Mouse (Mus musculus) cortical plate, adult 2 months (tissue): ENCODE measurements around the gene Ehd1.

Experiments used
- CTCF ChIP-seq: fragments of 200-500 bp; IDR thresholded peaks from 2 replicates; pipeline ENCODE4 v1.5.1; 2011; ENCODE audit warnings: mild to moderate bottlenecking, control low read depth, low read length; ENCODE audit not compliant: insufficient read depth; ENCODE audit errors: extremely low read depth
- POLR2A ChIP-seq: fragments of 200-500 bp; IDR thresholded peaks from 2 replicates; pipeline ENCODE4 v1.6.1; 2011; ENCODE audit warnings: mild to moderate bottlenecking, low read length, control low read depth; ENCODE audit not compliant: insufficient read depth; ENCODE audit errors: extremely low read depth

DNA sequence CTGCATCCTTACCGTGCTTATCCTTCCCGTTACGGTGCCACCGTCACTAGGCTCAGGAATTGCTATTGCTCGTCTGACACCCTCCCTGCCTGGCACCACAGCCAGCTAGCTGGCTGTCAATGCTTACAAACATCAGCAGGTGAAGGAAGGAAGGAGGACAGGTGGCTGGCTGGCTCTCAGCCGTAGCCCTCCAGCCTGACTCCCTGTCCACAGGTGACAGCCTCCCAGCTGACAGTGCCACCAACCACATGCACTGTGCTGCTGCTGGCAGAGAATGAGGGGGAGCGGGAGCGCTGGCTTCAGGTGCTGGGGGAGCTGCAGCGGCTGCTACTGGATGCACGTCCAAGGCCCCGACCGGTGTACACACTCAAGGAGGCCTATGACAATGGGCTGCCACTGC is 41.6 kb downstream of the Ehd1 start:
- TF ChIP-seq CTCF (no peak), POLR2A (no peak)
